Mouse (Mus musculus) lung, postnatal 4 days (tissue): ENCODE measurements around the gene Fam71e1.

Experiments
- DNase-seq, 2 experiments: peaks; one replicate each; pipeline ENCODE4 v3.0.0; 2021

The Fam71e1 gene

DNA sequence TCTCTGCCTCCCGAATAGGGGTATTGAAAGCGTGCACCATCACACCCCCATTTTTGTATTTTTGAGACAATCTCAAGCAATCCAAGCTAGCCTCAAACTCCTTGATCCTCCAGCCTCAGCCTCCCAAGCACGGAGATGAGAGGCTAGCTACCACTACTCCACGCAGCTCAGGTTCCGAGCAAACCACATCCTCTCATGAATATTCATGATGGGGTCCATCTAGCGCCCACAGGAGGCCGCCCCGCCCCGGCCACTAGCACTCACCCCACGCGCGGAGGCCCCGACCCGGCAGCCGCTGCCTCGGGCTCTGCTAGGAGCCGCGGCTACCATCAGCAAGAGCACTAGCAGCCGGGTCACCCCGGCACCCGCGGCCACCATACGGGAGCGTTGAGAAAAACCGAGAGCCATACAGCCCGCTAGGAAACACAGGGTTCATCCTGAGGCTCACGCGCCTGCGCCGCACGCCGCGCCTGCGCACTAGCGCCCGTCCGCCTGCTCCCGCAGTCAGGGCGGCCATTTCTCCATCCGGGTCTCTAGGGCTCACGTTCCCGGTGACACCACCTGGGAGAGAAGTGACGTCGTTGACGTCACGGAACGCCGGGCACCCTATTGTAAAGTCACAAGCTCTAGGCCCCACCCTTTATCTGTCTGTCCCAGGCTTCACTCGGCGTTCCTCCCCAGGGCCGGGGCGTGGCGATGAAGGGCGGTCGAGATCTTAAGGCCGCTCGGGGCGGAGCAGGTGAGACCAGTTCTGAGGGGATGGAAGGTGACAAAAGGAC lies at the start of gene Fam71e1, which contains the start of gene Emc10:
Gene Fam71e1 (plus strand): TSS at position 590 of the 779 bp plus-strand sequence.
Gene Emc10 (minus strand): TSS at position 538 of the 779 bp plus-strand sequence.
- peak; percentile 98 for DNase-seq

DNA sequence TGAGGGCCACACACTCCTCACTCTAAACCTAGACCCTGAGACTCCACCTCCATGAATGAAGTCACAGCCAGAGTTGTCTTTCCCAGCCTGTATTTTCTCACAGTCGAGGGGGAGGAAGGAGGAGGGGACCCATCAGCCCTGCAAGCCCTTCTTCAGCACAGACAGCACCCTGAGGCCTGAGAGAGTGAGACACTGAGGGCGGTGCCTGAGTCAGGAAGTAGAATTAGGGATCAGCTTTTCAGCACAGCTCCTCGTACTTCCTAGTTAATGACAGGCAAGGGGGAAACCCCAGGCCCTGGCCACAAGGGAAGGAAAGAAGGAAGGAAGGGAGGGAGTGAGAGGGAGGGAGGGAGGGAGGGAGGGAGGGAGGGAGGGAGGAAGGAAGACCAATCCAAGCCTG lies 43.1 kb upstream of the Fam71e1 start:
- peak in 1 of 2 experiments; percentile 27 for DNase-seq

DNA sequence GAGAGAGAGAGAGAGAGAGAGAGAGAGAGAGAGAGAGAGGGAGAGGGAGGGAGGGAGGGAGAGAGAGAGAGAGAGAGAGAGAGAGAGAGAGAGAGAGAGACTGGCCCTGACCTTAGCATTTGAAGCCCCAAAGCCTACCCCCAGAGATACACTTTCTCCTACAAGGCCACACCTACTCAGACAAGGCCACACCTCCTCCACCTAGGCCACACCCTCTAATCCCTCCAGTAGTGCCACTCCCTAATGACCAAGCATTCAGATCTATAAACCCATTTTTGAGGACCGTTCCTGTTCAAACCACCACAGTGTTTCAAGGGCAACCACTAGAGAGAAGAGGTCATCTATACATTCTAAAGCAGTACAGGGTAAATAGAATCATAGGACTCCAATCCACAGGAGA lies 40.1 kb upstream of the Fam71e1 start:
- DNase-seq: no peak

DNA sequence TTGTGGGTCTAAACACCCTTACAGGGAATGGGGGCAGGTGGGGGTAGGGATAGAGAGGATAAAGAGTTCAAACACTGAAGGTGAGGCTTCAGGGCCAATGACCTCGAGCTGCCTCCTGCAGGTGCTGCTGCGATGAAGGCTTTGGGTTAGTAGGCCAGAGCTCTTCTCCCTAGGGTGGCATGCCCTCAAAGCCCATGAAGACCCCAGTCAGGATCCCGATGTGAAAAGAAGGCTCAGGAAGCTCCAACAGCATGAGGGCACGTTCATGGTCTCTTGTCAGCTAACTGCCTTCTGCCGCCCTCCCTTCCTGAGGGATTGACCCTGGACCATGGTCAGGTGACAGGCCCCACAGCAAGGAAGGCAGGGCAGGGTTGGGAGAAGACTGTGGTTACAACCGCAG lies 36.3 kb upstream of the Fam71e1 start:
- DNase-seq: no peak

DNA sequence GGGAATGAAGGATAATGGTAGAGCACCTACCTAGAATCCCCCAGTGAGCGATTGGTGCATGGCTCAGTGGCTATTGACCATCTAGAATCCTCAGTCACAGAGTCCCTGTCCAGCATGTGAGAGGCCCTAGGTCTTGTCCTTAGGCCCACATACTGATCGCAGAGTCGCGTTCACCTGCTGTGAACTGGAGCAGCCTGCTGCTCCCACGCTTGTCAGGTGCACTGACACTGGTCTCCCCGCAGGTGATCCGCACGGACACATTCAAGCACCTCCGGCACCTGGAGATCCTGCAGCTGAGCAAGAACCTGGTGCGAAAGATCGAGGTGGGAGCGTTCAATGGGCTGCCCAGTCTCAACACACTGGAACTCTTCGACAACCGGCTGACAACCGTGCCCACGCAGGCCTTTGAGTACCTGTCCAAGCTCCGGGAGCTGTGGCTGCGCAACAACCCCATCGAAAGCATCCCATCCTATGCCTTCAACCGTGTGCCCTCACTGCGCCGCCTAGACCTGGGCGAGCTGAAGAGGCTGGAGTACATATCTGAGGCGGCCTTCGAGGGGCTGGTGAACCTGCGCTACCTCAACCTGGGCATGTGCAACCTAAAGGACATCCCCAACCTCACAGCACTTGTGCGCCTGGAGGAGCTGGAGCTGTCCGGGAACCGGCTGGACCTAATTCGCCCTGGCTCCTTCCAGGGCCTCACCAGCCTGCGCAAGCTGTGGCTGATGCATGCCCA lies 35.4 kb upstream of the Fam71e1 start:
- DNase-seq: no peak

DNA sequence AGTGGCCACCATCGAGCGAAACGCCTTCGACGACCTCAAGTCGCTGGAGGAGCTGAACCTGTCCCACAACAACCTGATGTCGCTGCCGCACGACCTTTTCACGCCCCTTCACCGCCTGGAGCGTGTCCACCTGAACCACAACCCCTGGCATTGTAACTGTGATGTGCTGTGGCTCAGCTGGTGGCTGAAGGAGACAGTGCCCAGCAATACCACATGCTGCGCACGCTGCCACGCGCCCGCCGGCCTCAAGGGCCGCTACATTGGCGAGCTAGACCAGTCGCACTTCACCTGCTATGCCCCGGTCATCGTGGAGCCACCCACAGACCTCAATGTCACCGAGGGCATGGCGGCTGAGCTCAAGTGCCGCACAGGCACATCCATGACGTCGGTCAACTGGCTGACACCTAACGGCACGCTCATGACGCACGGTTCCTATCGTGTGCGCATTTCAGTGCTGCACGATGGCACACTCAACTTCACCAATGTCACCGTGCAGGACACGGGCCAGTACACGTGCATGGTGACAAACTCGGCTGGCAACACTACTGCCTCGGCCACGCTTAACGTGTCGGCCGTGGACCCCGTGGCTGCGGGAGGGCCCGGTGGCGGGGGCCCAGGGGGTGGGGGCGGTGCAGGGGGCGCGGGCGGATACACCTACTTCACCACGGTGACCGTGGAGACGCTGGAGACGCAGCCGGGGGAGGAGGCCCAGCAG lies 34.7 kb upstream of the Fam71e1 start:
- DNase-seq: no peak

DNA sequence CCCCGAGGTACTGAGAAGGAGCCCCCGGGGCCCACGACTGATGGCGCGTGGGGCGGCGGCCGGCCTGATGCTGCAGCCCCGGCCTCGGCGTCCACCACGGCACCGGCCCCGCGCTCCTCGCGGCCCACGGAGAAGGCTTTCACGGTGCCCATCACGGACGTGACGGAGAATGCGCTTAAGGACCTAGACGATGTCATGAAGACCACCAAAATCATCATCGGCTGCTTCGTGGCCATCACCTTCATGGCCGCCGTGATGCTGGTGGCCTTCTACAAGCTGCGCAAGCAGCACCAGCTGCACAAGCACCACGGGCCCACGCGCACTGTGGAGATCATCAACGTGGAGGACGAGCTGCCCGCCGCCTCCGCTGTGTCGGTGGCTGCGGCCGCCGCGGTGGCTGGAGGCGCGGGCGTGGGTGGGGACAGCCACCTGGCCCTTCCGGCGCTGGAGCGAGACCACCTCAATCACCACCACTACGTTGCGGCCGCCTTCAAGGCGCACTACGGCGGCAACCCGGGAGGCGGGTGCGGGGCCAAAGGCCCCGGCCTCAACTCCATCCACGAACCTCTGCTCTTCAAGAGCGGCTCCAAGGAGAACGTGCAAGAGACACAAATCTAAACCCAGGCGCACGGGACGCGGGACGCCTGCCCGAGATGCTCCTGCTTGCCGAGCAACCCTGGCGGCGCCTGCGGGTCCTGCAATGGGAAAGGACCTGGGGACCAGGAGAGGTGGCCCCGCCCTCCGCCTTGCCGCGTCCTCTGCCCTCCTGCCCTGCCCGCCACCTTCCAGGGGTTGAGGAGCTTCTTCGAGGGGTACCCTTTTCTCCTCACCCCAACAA lies 33.9 kb upstream of the Fam71e1 start:
- DNase-seq: peak; percentile 46 to 53

DNA sequence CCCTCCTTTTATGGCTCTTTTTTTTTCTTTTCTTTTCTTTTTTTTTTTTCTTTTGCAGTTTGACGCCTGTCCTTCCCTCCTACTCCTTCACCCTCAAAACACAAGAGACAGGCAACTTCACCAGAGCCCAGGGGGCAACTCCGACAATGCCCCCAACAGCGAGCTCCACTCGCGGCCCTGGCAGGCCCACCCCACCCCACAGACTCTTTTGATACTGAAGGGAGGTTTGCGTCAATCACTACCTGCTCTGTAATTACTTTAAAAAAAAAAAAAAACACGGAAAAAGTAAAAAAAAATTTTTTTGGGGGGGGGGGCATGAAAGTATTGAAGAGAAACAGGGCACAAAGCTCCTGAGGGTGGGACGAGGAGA lies 33.3 kb upstream of the Fam71e1 start:
- no peak for DNase-seq

DNA sequence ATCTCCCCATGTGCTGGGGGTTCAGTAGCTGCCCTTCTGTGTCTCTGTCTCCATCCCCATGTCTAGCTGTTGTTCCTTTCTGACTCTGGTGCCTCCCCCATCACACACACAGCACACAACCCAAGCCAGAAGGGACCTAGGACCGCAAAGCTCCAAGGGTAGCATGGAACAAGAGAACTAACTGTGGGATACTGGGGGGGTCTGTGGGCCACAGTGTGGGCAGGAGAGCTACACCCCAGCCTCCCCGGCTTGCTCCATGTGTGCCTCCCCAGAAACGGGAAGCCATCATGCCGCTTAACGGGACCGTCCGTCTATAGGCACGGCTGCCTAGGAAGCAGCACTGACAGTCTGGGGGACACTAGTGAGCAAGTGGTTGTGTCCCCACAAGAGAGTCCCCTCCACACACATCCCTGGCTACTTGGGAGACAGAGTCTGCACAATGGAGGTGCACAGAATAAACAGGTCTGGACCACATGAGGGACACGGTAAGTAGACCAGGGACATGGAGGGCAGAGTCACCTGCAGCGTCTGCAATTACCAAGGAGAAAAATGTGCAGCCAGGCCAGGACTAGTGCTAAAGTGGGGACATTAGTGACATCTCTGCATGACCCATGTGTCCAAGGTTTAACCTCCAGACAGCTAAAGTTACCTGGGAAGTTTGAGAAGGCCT lies 32.7 kb upstream of the Fam71e1 start:
- DNase-seq: no peak

DNA sequence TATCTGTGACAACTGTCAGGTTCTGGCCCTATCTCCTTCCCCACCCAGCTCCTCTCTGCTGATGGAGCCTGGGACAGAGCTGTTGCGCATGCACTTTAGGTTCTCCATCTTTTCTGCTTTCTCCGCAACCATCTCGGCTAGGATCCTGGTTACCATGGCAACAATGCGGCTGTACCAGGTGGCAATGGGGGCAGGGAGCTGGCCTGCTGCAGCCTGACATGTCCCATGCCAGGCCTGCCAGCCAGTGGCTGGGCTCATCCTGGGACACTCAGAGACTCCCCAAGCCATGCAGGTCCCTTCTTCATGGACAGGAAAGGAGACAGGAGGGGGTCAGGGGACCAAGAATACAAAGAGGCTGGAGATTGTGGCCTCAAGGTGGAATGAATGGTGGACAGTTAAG lies 31.9 kb upstream of the Fam71e1 start:
- peak in 1 of 2 experiments; percentile 20 for DNase-seq

DNA sequence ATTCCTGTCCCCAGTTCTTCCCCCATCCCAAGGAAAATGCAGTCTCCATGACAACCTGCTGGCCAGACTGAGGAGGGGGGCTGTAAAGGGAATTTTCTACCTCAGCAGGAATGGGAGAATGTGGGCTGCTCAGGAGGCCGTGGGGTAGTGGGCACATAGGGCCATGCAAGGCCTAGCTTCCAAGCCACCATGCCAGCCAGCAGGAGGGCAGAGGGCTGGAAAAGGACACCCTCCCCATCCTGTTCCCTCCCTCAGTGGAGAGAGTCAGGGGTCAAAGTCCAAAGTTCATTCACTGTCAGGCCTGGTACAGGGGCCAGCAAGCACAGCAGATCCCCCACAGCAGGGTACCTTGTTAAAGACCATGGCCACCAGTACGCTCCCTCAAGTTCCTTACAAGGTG lies 31.3 kb upstream of the Fam71e1 start, which contains the start of gene Aspdh:
Gene Aspdh (plus strand): TSS at position 281 of the 400 bp plus-strand sequence.
- DNase-seq: peak in 1 of 2 experiments; percentile 15

DNA sequence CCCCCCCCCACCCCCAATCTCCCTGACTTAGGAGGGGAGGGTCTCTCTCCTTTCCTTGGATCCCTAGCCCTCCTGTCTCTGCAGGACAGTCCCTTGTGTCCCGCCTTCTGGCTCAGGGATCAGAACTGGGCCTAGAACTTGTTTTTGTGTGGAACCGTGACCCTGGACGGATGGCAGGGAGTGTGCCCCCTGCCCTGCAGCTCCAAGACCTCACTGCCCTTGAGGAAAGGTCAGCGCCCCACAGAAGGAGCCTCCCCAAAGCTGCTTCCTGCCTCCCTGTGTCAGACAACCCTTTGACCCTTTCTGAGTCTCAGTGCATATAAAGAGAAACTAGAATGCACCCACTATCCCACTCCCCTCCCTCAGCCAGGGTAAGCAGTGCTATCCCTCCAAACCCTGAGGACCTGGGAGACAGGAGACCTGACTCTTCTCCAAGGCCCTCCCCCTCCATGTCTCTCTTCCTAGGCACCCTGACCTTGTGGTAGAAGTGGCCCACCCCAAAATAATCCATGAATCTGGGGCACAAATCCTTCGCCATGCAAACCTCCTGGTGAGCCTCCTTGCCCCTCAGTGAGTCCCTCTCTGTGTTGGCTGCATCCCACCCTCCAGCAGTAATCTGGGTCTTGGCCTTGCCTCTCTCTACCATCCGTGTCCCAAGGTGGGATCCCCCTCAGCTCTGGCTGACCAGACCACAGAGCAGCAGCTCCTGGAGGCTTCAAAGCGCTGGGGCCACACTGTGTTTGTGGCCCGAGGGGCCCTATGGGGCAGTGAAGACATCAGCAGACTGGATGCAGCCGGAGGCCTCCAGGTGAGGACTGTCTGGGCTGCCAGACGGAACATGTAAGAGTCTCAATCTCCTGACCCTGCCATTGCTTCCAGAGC lies 30.1 kb upstream of the Fam71e1 start:
- DNase-seq: peak in 1 of 2 experiments; percentile 17

DNA sequence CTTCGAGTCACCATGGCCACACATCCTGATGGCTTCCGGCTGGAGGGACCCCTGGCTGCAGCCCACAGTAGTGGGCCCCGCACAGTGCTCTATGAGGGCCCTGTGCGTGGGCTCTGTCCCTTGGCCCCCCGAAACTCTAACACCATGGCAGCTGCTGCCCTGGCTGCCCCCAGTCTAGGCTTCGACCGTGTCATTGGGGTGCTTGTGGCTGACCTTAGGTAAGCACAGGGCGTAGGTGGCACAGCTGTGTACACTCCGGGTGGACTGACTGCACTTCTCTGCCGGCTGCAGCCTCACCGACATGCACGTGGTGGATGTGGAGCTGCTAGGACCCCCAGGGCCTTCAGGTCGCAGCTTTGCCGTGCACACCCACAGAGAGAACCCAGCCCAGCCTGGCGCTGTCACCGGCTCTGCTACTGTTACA lies 29.5 kb upstream of the Fam71e1 start:
- peak in 1 of 2 experiments; percentile 23 for DNase-seq

DNA sequence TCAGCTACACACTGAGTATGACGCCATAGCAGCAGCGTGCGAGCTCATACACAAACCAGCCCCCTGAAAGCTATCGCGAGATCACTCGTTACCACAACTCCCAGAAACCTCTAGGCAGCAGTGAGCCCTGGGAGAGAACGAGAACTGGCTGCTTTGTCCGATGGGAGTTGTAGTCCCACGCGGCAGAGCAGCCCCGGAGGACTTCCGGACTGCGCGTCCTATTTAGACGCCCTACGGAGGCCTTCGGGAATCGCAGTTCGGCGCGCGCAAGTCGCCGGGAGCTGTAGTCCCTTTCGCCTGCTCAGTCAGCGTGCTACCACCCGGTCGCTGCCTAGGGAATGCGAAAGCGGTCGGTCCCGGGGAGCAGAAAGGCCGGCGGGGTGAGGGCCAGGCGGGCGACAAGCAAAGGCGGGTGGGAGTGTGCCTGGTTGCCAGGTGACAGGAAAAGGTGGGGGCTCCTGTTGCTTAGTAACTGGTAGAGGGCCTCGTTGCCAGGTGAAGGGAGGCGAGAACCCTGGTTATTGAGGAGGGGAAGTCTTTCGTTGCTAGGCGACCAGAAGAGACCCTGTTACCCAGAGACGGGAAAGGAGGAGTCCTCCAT lies 28.5 kb upstream of the Fam71e1 start, which contains the start of gene Josd2:
Gene Josd2 (plus strand): TSS at position 170 of the 601 bp plus-strand sequence.
- DNase-seq: peak; percentile 94 to 97

DNA sequence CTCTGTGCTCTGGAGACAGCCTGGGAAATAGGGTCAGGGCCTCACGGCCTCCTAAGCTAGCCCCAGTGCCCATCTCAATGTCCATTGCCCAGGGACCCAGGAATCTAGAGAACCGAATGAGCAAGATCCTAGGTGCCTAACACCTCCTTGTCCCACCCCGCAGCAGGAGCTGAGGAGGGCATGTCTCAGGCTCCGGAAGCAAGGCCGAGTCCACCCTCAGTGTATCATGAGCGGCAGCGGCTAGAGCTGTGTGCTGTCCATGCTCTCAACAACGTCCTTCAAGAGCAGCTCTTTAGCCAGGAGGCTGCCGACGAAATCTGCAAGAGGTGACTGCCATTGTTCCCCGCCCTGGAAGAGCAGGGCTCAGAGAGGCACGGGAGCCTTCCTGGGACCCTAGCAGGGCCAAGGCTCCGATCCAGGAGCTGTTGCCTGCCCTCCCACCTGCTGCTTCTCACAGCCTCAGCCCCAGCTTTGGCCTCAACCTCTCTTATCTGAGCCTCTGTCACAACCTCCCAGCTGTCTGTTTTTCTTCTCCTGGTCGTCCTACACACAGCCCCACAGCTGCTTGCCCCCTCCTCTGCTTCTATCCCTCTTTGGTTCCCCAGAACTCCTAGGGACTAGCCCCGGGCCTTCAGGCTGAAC lies 27.6 kb upstream of the Fam71e1 start:
- peak in 1 of 2 experiments; percentile 39 for DNase-seq

DNA sequence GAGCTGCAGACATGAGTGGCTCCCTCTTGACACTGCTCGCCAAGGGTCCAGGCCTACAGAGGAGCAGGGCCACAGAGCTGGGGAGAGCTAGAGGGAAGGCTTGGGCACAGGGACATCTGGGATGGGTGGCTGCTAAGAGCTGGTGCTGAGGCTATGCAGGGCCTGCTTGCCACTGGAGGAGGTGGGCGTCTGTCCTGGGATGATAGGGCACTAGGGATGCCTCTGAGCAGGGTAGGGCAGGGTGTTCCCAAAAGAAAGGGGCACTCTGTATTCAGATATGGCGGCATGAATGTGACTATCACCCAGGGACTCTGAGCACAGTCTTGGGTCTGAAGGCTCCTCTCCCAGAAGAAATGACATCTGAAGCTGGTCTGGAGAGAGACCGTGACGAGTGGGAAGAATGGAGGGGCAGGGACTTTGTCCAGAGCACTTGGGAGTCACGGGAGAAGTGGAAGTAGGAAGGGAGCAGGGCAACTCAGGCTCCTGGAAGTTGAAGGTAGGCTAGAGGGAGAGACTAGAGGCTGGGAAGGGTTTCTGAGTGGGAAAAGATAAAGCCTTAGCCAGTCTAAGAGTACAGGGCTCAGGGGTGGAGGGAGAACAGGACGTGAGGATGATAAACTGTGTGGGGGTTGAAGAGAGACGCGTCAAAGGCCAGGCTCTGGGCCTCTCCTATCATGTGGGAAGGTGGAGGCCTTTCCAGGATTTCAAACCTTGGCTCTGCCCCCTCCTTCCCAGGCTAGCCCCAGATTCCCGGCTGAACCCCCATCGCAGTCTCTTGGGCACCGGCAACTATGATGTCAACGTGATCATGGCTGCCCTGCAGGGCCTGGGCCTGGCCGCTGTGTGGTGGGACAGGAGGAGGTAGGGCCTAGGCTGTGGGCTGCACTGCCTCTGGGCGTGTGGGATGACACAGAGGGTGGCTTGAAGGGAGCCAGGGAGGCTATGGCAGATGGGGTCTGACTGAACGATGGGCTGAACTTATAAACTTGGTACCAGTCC lies 26.4 kb upstream of the Fam71e1 start:
- DNase-seq: peak in 1 of 2 experiments; percentile 21

DNA sequence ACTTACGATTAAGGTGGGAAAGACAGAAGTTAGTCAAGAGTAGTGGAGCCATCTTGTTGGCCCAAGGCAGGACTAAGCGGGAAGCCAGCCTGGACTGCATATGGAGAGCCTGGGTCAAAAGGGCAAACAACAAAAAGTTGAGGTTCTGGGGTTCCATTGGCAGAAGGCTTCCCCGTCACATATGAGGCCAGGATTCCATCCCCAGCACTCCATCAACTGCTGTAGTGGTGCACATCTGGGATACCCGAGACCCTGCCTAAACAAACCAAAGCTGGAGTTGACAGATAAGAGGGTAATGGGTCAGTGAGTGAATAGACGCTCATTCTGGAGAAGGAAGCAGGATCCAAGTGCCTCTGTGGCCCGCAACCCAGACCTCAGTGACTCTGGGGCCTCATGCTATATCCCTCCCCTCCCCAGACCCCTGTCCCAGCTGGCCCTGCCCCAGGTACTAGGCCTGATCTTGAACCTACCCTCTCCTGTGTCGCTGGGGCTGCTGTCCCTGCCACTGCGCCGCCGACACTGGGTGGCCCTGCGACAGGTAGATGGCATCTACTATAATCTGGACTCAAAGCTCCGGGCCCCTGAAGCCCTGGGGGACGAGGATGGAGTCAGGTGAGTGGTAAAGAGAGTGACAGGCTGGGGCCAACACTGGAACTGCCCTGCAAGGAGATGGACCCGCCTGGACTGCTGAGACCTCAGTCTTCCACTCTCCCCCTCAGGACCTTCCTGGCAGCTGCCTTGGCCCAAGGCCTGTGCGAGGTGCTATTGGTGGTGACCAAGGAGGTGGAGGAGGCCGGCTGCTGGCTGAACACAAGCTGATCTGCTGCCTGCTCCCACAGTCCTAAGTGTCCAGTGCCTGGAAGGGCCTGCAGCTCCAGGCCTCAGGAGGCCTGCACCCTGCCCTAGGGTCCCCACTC lies 25.4 kb upstream of the Fam71e1 start:
- peak in 1 of 2 experiments; percentile 37 for DNase-seq
